Mouse (Mus musculus) layer of hippocampus, adult 9-11 months (tissue): ENCODE results near the gene Gm17689.

Experiments used
- DNase-seq: peaks from one replicate; pipeline ENCODE4 v3.0.0; 2022

Gene Gm17689

DNA sequence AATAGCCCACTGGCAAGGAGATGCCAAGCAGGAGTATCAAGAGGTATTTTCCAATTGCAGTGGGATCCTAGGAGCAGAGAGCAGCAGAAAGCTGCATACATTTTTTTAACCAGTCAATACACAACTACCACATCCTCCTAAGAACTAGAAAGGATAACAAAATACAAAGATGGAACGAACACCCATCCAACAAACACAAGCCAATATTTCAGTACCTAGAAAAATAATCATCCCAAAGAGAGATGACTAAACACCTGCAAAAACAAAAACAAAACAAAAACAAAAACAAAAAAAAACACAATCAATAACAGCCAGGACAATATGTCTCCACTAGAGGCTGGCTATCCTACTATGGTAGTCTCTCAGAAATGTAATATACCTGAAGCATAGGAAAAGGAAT lies at the start of gene Gm17689:
Gm17689 (minus strand) TSS at position 101 of the 400 bp plus-strand sequence.
- no peak for DNase-seq

DNA sequence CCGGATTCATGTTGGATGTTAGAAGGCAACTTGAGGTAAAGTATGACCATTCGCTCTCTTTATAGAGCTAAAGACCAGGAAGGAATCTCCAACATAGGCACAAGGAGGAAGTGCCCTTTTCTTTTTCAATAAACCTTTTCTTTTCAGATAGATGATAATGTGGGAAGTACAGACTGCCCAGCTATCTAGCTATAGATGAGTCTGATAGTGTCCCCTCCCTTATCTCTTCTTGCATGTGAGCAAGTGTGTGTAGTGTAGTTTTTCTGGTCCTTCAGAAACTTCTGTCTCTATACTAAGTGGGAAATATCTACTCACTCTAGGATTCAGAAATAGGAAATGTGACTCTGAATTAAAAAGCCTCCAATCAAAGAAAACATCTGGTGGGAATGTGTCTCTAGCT lies 40.6 kb downstream of the Gm17689 start, which contains the start of gene Gm5615:
Gm5615 (minus strand) TSS at position 101 of the 400 bp plus-strand sequence.
- no peak for DNase-seq
